Mouse (Mus musculus): Measurements from ENCODE around the gene Csmd2. TPM values are rescaled to one million over a fixed set of nuclear protein-coding genes. Genes with fewer than 3 reads are reported as not detected.

Csmd2 gene
- polyA plus RNA-seq, 1 experiment from 2014 or later = 0.45 TPM

GRCm38 (mm10) chr4:128373196-128373595 is 385.5 kb downstream of the Csmd2 start:
- Histone ChIP-seq H3K9ac (ENCODE audit: low read depth, low read length) (no peak overlapping the region), H3K9me3 (ENCODE audit: control insufficient read depth, low read length) (no peaks in the 10 kb centered on the region), H3K27me3 (replicated peaks; ENCODE audit: control insufficient read depth, insufficient read depth, low read length) (no peaks in the 10 kb centered on the region), H3K4me3 (ENCODE audit: low read depth, low read length) (no peak overlapping the region), H3K4me2 (ENCODE audit: low read depth, low read length) (no peak overlapping the region), H3K4me1 (ENCODE audit: control insufficient read depth, insufficient read depth, low read length) (no peaks in the 10 kb centered on the region), H3K36me3 (ENCODE audit: control insufficient read depth, insufficient read depth, low read length) (no peaks in the 10 kb centered on the region), H3K27ac (replicated peaks; ENCODE audit: low read depth, low read length) (no peak overlapping the region)
- DNase-seq (ENCODE audit: low spot score) = no peak
- no peak for ATAC-seq (ENCODE audit: low read depth)
- WGBS = 80% methylated on average over 6 of the region's 6 CpGs

- H3K4me2 ChIP-seq (ENCODE audit: low read depth, low read length) = no peak overlapping the region
- H3K27me3 ChIP-seq (replicated peaks; ENCODE audit: control insufficient read depth, insufficient read depth, low read length) = no peaks in the 10 kb centered on the region
- no peaks in the 10 kb centered on the region for H3K9me3 ChIP-seq (ENCODE audit: control insufficient read depth, low read length)
- ATAC-seq (ENCODE audit: low read depth) (no peak), DNase-seq (ENCODE audit: low spot score) (no peak)
- H3K4me3 ChIP-seq (ENCODE audit: low read depth, low read length) = no peak overlapping the region
- no peak overlapping the region for H3K9ac ChIP-seq (ENCODE audit: low read depth, low read length)
- no peaks in the 10 kb centered on the region for H3K36me3 ChIP-seq (ENCODE audit: control insufficient read depth, insufficient read depth, low read length)
- no peaks in the 10 kb centered on the region for H3K4me1 ChIP-seq (ENCODE audit: control insufficient read depth, insufficient read depth, low read length)
- WGBS = 86% methylated on average over 5 of the region's 5 CpGs
- H3K27ac ChIP-seq (replicated peaks; ENCODE audit: low read depth, low read length) = no peak overlapping the region
Measured at GRCm38 (mm10) chr4:128374051-128374450, 386.4 kb downstream of the Csmd2 start.

- no peaks in the 10 kb centered on the region for H3K4me1 ChIP-seq (ENCODE audit: control insufficient read depth, insufficient read depth, low read length)
- 57% methylated on average over 2 of the region's 2 CpGs for WGBS
- H3K27ac ChIP-seq (replicated peaks; ENCODE audit: low read depth, low read length) = no peak overlapping the region
- H3K4me2 ChIP-seq (ENCODE audit: low read depth, low read length) = no peak overlapping the region
- H3K4me3 ChIP-seq (ENCODE audit: low read depth, low read length) = no peak overlapping the region
- DNase-seq (ENCODE audit: low spot score) (peak; percentile 37), ATAC-seq (ENCODE audit: low read depth) (no peak)
- H3K36me3 ChIP-seq (ENCODE audit: control insufficient read depth, insufficient read depth, low read length) = no peaks in the 10 kb centered on the region
- no peaks in the 10 kb centered on the region for H3K27me3 ChIP-seq (replicated peaks; ENCODE audit: control insufficient read depth, insufficient read depth, low read length)
- no peak overlapping the region for H3K9ac ChIP-seq (ENCODE audit: low read depth, low read length)
- no peaks in the 10 kb centered on the region for H3K9me3 ChIP-seq (ENCODE audit: control insufficient read depth, low read length)
Measured at GRCm38 (mm10) chr4:128378946-128379345, 391.3 kb downstream of the Csmd2 start.

- DNase-seq (ENCODE audit: low spot score) = no peak
- no peak overlapping the region for H3K4me3 ChIP-seq (ENCODE audit: low read depth, low read length)
- H3K9me3 ChIP-seq (ENCODE audit: control insufficient read depth, low read length) = no peaks in the 10 kb centered on the region
- H3K4me1 ChIP-seq (ENCODE audit: control insufficient read depth, insufficient read depth, low read length) = no peaks in the 10 kb centered on the region
- H3K9ac ChIP-seq (ENCODE audit: low read depth, low read length) = no peak overlapping the region
- no peaks in the 10 kb centered on the region for H3K36me3 ChIP-seq (ENCODE audit: control insufficient read depth, insufficient read depth, low read length)
- WGBS = 73% methylated on average over 6 of the region's 6 CpGs
- H3K4me2 ChIP-seq (ENCODE audit: low read depth, low read length) = no peak overlapping the region
- no peak overlapping the region for H3K27ac ChIP-seq (replicated peaks; ENCODE audit: low read depth, low read length)
- H3K27me3 ChIP-seq (replicated peaks; ENCODE audit: control insufficient read depth, insufficient read depth, low read length) = no peaks in the 10 kb centered on the region
- ATAC-seq (ENCODE audit: low read depth) = no peak
Measured at GRCm38 (mm10) chr4:128381331-128381730, 393.7 kb downstream of the Csmd2 start.

- H3K4me2 ChIP-seq (ENCODE audit: low read depth, low read length) = no peak overlapping the region
- no peak overlapping the region for H3K4me3 ChIP-seq (ENCODE audit: low read depth, low read length)
- H3K4me1 ChIP-seq (ENCODE audit: control insufficient read depth, insufficient read depth, low read length) = no peaks in the 10 kb centered on the region
- H3K36me3 ChIP-seq (ENCODE audit: control insufficient read depth, insufficient read depth, low read length) = no peaks in the 10 kb centered on the region
- DNase-seq (ENCODE audit: low spot score) (no peak), ATAC-seq (ENCODE audit: low read depth) (no peak)
- H3K9me3 ChIP-seq (ENCODE audit: control insufficient read depth, low read length) = no peaks in the 10 kb centered on the region
- no peak overlapping the region for H3K27ac ChIP-seq (replicated peaks; ENCODE audit: low read depth, low read length)
- no peak overlapping the region for H3K9ac ChIP-seq (ENCODE audit: low read depth, low read length)
- H3K27me3 ChIP-seq (replicated peaks; ENCODE audit: control insufficient read depth, insufficient read depth, low read length) = no peaks in the 10 kb centered on the region
- WGBS = 88% methylated on average over 7 of the region's 7 CpGs
Measured at GRCm38 (mm10) chr4:128383800-128384199, 396.1 kb downstream of the Csmd2 start.

GRCm38 (mm10) chr4:128391484-128391883 is 403.8 kb downstream of the Csmd2 start:
- Histone ChIP-seq H3K4me3 (ENCODE audit: low read depth, low read length) (no peak overlapping the region), H3K4me1 (ENCODE audit: control insufficient read depth, insufficient read depth, low read length) (no peaks in the 10 kb centered on the region), H3K27me3 (replicated peaks; ENCODE audit: control insufficient read depth, insufficient read depth, low read length) (no peaks in the 10 kb centered on the region), H3K9me3 (ENCODE audit: control insufficient read depth, low read length) (no peaks in the 10 kb centered on the region), H3K9ac (ENCODE audit: low read depth, low read length) (no peak overlapping the region), H3K4me2 (ENCODE audit: low read depth, low read length) (no peak overlapping the region), H3K27ac (replicated peaks; ENCODE audit: low read depth, low read length) (no peak overlapping the region), H3K36me3 (ENCODE audit: control insufficient read depth, insufficient read depth, low read length) (no peaks in the 10 kb centered on the region)
- ATAC-seq (ENCODE audit: low read depth) (no peak), DNase-seq (ENCODE audit: low spot score) (no peak)
- 92% methylated on average over 5 of the region's 5 CpGs for WGBS

GRCm38 (mm10) chr4:128392279-128392678 is 404.6 kb downstream of the Csmd2 start:
- Histone ChIP-seq H3K4me3 (ENCODE audit: low read depth, low read length) (no peak overlapping the region), H3K9me3 (ENCODE audit: control insufficient read depth, low read length) (no peaks in the 10 kb centered on the region), H3K4me2 (ENCODE audit: low read depth, low read length) (no peak overlapping the region), H3K36me3 (ENCODE audit: control insufficient read depth, insufficient read depth, low read length) (no peaks in the 10 kb centered on the region), H3K27ac (replicated peaks; ENCODE audit: low read depth, low read length) (no peak overlapping the region), H3K9ac (ENCODE audit: low read depth, low read length) (no peak overlapping the region), H3K27me3 (replicated peaks; ENCODE audit: control insufficient read depth, insufficient read depth, low read length) (no peaks in the 10 kb centered on the region), H3K4me1 (ENCODE audit: control insufficient read depth, insufficient read depth, low read length) (no peaks in the 10 kb centered on the region)
- DNase-seq (ENCODE audit: low spot score) (peak; percentile 30), ATAC-seq (ENCODE audit: low read depth) (no peak)
- WGBS = 38% methylated on average over 3 of the region's 3 CpGs

GRCm38 (mm10) chr4:128393864-128394263 is 406.2 kb downstream of the Csmd2 start:
- ATAC-seq (ENCODE audit: low read depth) = no peak
- WGBS = 85% methylated on average over 4 of the region's 4 CpGs
- DNase-seq (ENCODE audit: low spot score) = no peak
- H3K27ac ChIP-seq (replicated peaks; ENCODE audit: low read depth, low read length) = no peak overlapping the region
- H3K4me3 ChIP-seq (ENCODE audit: low read depth, low read length) = no peak overlapping the region
- H3K9me3 ChIP-seq (ENCODE audit: control insufficient read depth, low read length) = no peaks in the 10 kb centered on the region
- no peaks in the 10 kb centered on the region for H3K36me3 ChIP-seq (ENCODE audit: control insufficient read depth, insufficient read depth, low read length)
- no peaks in the 10 kb centered on the region for H3K27me3 ChIP-seq (replicated peaks; ENCODE audit: control insufficient read depth, insufficient read depth, low read length)
- no peaks in the 10 kb centered on the region for H3K4me1 ChIP-seq (ENCODE audit: control insufficient read depth, insufficient read depth, low read length)
- no peak overlapping the region for H3K4me2 ChIP-seq (ENCODE audit: low read depth, low read length)
- H3K9ac ChIP-seq (ENCODE audit: low read depth, low read length) = no peak overlapping the region

GRCm38 (mm10) chr4:128396616-128397015 is 409.0 kb downstream of the Csmd2 start:
- Histone ChIP-seq H3K27ac (replicated peaks; ENCODE audit: low read depth, low read length) (no peak overlapping the region), H3K4me1 (ENCODE audit: control insufficient read depth, insufficient read depth, low read length) (no peaks in the 10 kb centered on the region), H3K9me3 (ENCODE audit: control insufficient read depth, low read length) (no peaks in the 10 kb centered on the region), H3K4me3 (ENCODE audit: low read depth, low read length) (no peak overlapping the region), H3K36me3 (ENCODE audit: control insufficient read depth, insufficient read depth, low read length) (no peaks in the 10 kb centered on the region), H3K27me3 (replicated peaks; ENCODE audit: control insufficient read depth, insufficient read depth, low read length) (no peaks in the 10 kb centered on the region), H3K9ac (ENCODE audit: low read depth, low read length) (no peak overlapping the region), H3K4me2 (ENCODE audit: low read depth, low read length) (no peak overlapping the region)
- ATAC-seq (ENCODE audit: low read depth) (no peak), DNase-seq (ENCODE audit: low spot score) (no peak)
- 93% methylated on average over 5 of the region's 5 CpGs for WGBS

Measured in embryonic facial prominence, embryonic 14.5 days (tissue).